Mouse (Mus musculus) embryonic facial prominence, embryonic 14.5 days (tissue): ENCODE measurements around the gene Olfr510. TPM values are rescaled to one million over a fixed set of nuclear protein-coding genes. Genes with fewer than 3 reads are reported as not detected.
"Not testable (repeated sequence)": the region's sequence is repeated elsewhere in the genome, so short reads cannot be mapped to it uniquely, and the experiment has no call there.

Source experiments
- ATAC-seq: fragments of 200-750 bp; cut with Nextera tagmentation; 2 replicates; pipeline ENCODE4 v1.8.0; 2017; ENCODE audit warnings: low read depth, moderate number of reproducible peaks, moderate TSS enrichment
- DNase-seq: peaks from one replicate; pipeline ENCODE4 v3.0.0-alpha.2; 2015; ENCODE audit warnings: low spot score
- H3K27ac ChIP-seq: fragments of 300-500 bp; sonication (generic); replicated peaks from 2 replicates; pipeline ENCODE4 v1.5.1; 2014; ENCODE audit warnings: low read depth, mild to moderate bottlenecking, low read length, moderate library complexity
- H3K27me3 ChIP-seq: fragments of 300-500 bp; sonication (generic); replicated peaks from 2 replicates; pipeline ENCODE4 v1.6.1; 2014; ENCODE audit warnings: low read length; ENCODE audit not compliant: control insufficient read depth, insufficient read depth
- H3K36me3 ChIP-seq: fragments of 300-500 bp; sonication (generic); 2 replicates; pipeline ENCODE4 v1.6.1; 2014; ENCODE audit warnings: low read length, mixed read lengths; ENCODE audit not compliant: control insufficient read depth, insufficient read depth
- H3K4me1 ChIP-seq: fragments of 300-500 bp; sonication (generic); 2 replicates; pipeline ENCODE4 v1.6.1; 2014; ENCODE audit warnings: antibody characterized with exemption, low read length; ENCODE audit not compliant: control insufficient read depth, insufficient read depth
- H3K4me2 ChIP-seq: fragments of 300-500 bp; sonication (generic); 2 replicates; pipeline ENCODE4 v1.6.1; 2014; ENCODE audit warnings: low read depth, mild to moderate bottlenecking, low read length, moderate library complexity, mixed read lengths
- H3K4me3 ChIP-seq: fragments of 300-500 bp; sonication (generic); 2 replicates; pipeline ENCODE4 v1.5.1; 2014; ENCODE audit warnings: low read depth, mild to moderate bottlenecking, low read length
- H3K9ac ChIP-seq: fragments of 300-500 bp; sonication (generic); 2 replicates; pipeline ENCODE4 v1.6.1; 2014; ENCODE audit warnings: low read depth, mild to moderate bottlenecking, low read length, moderate library complexity, mixed read lengths
- H3K9me3 ChIP-seq: fragments of 300-500 bp; sonication (generic); 2 replicates; pipeline ENCODE4 v1.6.1; 2016; ENCODE audit warnings: low read length; ENCODE audit not compliant: control insufficient read depth
- WGBS: fragments of 180-500 bp; shearing (Covaris S2); extraction: QIAGEN DNeasy Blood & Tissue Kit; methylation state at CpG from one replicate; pipeline ENCODE4 v1.1.7; 2014; 5-methylcytosine and 5-hydroxymethylcytosine counted together
- polyA plus RNA-seq: library from polyadenylated mRNA; unstranded; fragments of >200 nt; fragmentation: Nextera tagmentation; extraction: Ambion mirVana; gene quantifications from 2 replicates; pipeline ENCODE4 v1.2.1, GENCODE M21; 2014

Olfr510 gene
- polyA plus RNA-seq: not detected in 2 replicates

DNA sequence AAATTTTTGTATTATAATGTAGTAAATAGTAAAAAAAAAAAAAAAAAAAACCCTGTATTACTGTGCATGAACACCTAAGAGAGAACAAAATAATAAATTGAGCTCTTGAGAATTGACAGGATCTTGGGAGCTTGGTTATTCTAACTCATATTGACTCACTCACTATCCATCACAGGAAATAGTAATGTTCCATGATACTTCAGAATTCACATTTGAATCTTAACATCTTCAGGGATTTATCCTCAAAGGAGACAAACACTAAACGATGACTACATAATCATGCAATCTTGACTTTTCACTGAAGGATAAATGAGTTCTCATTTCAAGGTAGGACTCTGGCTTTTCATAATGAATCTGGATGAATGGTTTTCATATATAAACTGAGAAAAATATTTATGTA lies at the start of gene Olfr510:
Gene Olfr510, plus strand, starts transcription at position 301 of the 400 bp plus-strand sequence.
- WGBS: 86% methylated on average over 1 of the region's 1 CpGs
- no peak within 1 kb of the TSS for H3K4me3 ChIP-seq
- no peak within 1 kb of the TSS for H3K27ac ChIP-seq
- H3K4me1 ChIP-seq: no peaks in the 10 kb centered on the region
- DNase-seq (no peak), ATAC-seq (no peak)
- H3K4me2 ChIP-seq: no peak within 1 kb of the TSS
- no peaks in the 10 kb centered on the region for H3K27me3 ChIP-seq
- H3K9ac ChIP-seq: no peak within 1 kb of the TSS
- no peaks in the 10 kb centered on the region for H3K36me3 ChIP-seq
- H3K9me3 ChIP-seq: no peaks in the 10 kb centered on the region

DNA sequence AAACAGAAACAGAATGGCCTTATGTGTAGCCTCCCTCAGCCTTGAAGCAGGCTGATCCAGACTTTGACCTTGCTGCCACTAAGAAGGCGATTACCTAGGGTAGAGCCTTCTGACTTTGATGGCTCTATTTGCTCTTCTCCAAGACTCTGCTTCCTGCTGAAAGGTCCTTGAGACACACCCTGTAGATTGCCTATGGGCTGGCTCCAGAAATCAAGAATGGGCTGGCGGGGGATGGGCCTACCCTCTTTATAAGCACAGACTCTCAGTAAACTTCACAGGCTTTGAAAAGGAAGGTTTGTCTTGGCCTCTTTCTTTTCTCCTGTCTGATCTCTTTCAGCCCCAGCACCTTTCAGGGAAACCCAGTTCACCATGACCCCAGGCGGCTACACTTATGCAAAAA lies 49.4 kb upstream of the Olfr510 start:
- not testable (repeated sequence) for H3K4me2 ChIP-seq
- whole genome bisulfite sequencing: 75% methylated on average over 3 of the region's 3 CpGs

DNA sequence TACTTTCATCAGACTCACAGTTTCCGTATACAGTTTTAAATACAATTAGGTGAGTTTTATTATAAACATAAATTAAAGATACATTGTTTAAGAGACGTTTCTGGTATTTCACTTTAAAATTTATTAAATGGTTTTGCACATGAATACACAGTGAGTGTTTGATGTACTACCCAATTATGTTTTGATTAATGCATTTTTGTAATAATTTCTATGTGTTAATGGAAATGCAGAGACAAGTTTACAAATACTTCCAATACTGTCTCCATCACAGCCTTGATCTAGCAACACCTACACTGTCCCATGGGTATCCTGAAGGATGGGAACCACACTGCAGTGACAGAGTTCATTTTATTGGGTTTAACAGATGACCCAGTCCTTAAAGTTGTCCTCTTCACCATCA lies 44.7 kb upstream of the Olfr510 start, which contains the start of gene Olfr507:
Gene Olfr507, plus strand, starts transcription at position 301 of the 400 bp plus-strand sequence.
- DNase-seq: no peak
- H3K9me3 ChIP-seq: no peaks in the 10 kb centered on the region
- H3K27me3 ChIP-seq: no peaks in the 10 kb centered on the region
- no peak within 1 kb of the TSS for H3K27ac ChIP-seq
- ATAC-seq: no peak
- no peak within 1 kb of the TSS for H3K4me3 ChIP-seq
- 73% methylated on average over 2 of the region's 2 CpGs for WGBS
- H3K36me3 ChIP-seq: no peaks in the 10 kb centered on the region
- H3K9ac ChIP-seq: no peak within 1 kb of the TSS
- no peak within 1 kb of the TSS for H3K4me2 ChIP-seq
- no peaks in the 10 kb centered on the region for H3K4me1 ChIP-seq

More for the DNA sequence above, 49.4 kb upstream of the Olfr510 start:
- H3K9ac ChIP-seq, H3K27ac ChIP-seq, H3K27me3 ChIP-seq, DNase-seq, ATAC-seq, H3K4me3 ChIP-seq, H3K4me1 ChIP-seq, H3K9me3 ChIP-seq, H3K36me3 ChIP-seq: not testable (repeated sequence)

DNA sequence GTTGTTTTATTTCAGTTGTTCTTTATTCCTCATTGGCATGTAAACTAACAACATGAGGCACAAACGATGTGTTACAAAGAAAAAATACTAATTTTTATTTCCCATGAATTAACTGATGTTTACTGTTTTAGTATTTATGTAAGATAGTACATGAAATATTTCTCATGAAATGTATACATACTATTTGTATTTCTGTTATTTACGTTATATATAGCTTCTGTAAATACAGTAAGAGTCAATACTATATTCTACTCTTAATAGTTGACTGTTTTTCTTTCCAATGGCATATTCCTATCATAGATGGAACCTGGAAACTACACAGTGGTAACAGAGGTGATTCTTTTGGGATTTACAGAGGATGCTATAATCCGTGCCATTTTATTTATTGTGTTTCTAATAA lies 36.5 kb upstream of the Olfr510 start, which contains the start of gene Olfr508:
Gene Olfr508, plus strand, starts transcription at position 301 of the 400 bp plus-strand sequence.
- Histone ChIP-seq H3K4me3 (no peak within 1 kb of the TSS), H3K27me3 (no peaks in the 10 kb centered on the region), H3K9ac (no peak within 1 kb of the TSS), H3K9me3 (no peaks in the 10 kb centered on the region), H3K4me2 (no peak within 1 kb of the TSS), H3K36me3 (no peaks in the 10 kb centered on the region), H3K4me1 (no peaks in the 10 kb centered on the region), H3K27ac (no peak within 1 kb of the TSS)
- WGBS: 83% methylated on average over 3 of the region's 3 CpGs
- ATAC-seq: no peak
- DNase-seq: no peak

DNA sequence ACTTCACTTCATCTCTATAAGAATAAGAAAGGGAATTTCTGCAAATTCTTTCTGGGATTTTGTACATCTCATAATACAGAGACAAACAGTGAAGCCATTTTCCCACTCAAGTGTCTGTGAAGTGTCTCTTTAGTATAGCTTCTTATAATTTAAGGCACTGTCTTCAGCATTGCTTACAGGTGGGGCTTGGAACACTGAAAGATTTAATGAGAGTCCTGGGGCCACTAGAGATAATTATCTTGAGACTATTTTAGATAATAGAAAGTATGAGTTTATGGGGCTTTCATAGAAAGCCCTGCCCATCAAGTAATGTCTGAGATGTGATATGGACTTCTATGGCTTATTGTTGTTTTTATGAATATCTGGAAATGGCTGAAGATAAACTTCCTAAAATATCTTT lies 14.4 kb upstream of the Olfr510 start, which contains the start of gene Olfr509:
Gene Olfr509, minus strand, starts transcription at position 101 of the 400 bp plus-strand sequence.
- DNase-seq: no peak
- ATAC-seq: no peak
- 0 out of 2 replicates have a peak, but pooled peaks cover 4% of the 10 kb centered on the region for H3K9me3 ChIP-seq
- no peak within 1 kb of the TSS for H3K27ac ChIP-seq
- no peak within 1 kb of the TSS for H3K4me3 ChIP-seq
- no peaks in the 10 kb centered on the region for H3K27me3 ChIP-seq
- no peaks in the 10 kb centered on the region for H3K4me1 ChIP-seq
- no peak within 1 kb of the TSS for H3K9ac ChIP-seq
- H3K4me2 ChIP-seq: no peak within 1 kb of the TSS
- no peaks in the 10 kb centered on the region for H3K36me3 ChIP-seq

DNA sequence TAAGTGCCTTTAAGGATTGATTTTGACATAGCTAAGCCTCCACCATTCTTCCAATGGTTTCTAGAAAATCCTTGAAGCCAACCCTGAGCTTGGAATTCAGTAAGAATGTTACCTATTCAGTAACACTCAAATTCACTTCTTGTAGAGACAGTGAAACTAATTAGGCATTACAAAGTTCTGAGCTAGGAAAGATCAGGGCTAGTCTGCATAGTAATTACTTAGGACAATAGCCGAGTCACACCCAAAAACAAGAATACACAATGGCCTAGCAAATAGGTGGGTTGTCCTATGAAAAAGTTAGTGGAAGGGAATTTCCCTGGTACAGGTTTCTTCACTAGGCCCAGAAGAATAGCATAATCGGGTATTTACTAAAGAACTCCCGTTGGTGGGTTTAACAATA lies 3.8 kb upstream of the Olfr510 start:
- Histone ChIP-seq H3K4me2 (no peak overlapping the region), H3K4me1 (no peaks in the 10 kb centered on the region), H3K9me3 (no peaks in the 10 kb centered on the region), H3K4me3 (no peak overlapping the region), H3K9ac (no peak overlapping the region), H3K36me3 (no peaks in the 10 kb centered on the region), H3K27ac (no peak overlapping the region), H3K27me3 (no peaks in the 10 kb centered on the region)
- ATAC-seq (no peak), DNase-seq (no peak)
- WGBS: 84% methylated on average over 3 of the region's 3 CpGs

DNA sequence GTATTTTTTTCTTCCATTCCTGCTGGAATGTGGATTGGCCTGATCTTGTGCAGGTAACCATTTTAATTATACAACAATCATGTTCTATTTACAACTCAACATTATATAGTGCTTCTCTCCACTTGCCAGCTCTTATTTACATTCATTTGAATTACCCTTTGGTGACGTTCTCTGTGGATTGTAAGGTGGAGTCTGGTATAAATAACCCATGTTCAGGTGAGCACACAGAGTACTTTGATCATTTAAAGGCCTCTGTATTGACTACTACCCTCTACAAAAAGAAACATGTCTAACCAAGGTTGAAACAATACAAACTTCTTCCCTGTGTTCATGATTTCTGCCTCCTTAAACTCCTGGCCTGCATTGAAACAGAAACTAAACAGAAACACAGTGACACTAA lies 4.8 kb downstream of the Olfr510 start:
- Histone ChIP-seq H3K9me3 (peaks cover 9% of the 10 kb centered on the region; the same call in 1 of the 2 replicates), H3K4me2 (no peak overlapping the region), H3K27ac (no peak overlapping the region), H3K27me3 (no peaks in the 10 kb centered on the region), H3K36me3 (no peaks in the 10 kb centered on the region), H3K9ac (no peak overlapping the region), H3K4me1 (no peaks in the 10 kb centered on the region), H3K4me3 (no peak overlapping the region)
- no peak for ATAC-seq
- no peak for DNase-seq
- WGBS: 62% methylated on average over 1 of the region's 1 CpGs

DNA sequence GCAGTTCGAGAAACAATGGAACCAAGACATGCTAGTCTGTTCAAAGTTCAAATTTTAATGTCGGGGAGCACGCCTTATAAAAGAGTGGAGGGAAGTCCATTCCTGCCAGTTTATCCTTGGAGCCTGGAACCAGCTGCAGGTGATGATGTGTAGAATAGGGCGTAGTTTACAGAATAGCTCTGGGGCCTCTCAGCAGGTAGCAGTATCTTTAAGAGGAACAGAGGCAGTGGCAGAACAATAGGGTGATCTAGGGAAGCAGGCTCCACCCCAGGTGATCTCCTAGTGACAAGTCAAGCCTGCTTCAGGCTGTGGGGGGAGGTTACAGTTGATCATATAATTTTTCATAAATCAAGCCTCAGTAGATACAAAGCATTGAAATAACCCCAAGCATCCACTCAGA lies 12.7 kb downstream of the Olfr510 start:
- WGBS: 83% methylated on average over 4 of the region's 4 CpGs
- no peak for ATAC-seq
- Histone ChIP-seq H3K4me2 (no peak overlapping the region), H3K9ac (no peak overlapping the region), H3K36me3 (no peaks in the 10 kb centered on the region), H3K9me3 (peaks cover 11% of the 10 kb centered on the region; the same call in 1 of the 2 replicates), H3K27ac (no peak overlapping the region), H3K4me1 (no peaks in the 10 kb centered on the region), H3K27me3 (no peaks in the 10 kb centered on the region), H3K4me3 (no peak overlapping the region)
- no peak for DNase-seq

DNA sequence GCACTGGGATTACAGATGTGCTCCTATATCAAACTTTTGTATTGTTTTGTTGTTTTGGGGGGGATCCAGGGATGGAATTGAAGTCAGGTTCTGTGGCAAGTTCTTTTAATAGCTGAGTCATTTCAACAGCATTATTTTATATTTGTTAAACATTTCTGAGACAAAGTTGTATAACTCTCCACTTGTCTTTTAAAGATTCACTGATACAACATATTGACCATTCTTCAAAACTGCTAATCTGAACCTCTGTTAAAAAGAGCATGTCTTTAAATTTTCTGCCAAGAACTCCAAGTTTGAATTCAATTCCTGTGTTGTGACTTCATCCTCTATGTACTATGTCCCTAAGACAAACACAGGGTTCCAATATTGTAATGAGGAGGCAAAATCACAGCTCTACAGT lies 46.8 kb downstream of the Olfr510 start, which contains the start of gene Olfr512:
Gene Olfr512, plus strand, starts transcription at position 301 of the 400 bp plus-strand sequence.
- no peak for ATAC-seq
- no peak within 1 kb of the TSS for H3K4me2 ChIP-seq
- H3K36me3 ChIP-seq: no peaks in the 10 kb centered on the region
- H3K4me1 ChIP-seq: no peaks in the 10 kb centered on the region
- no peak within 1 kb of the TSS for H3K9ac ChIP-seq
- no peak within 1 kb of the TSS for H3K4me3 ChIP-seq
- H3K9me3 ChIP-seq: no peaks in the 10 kb centered on the region
- no peaks in the 10 kb centered on the region for H3K27me3 ChIP-seq
- no peak within 1 kb of the TSS for H3K27ac ChIP-seq
- DNase-seq: no peak
